Comparison of ENCODE assay signal across 16 mouse cellular contexts in the genomic region with DNA sequence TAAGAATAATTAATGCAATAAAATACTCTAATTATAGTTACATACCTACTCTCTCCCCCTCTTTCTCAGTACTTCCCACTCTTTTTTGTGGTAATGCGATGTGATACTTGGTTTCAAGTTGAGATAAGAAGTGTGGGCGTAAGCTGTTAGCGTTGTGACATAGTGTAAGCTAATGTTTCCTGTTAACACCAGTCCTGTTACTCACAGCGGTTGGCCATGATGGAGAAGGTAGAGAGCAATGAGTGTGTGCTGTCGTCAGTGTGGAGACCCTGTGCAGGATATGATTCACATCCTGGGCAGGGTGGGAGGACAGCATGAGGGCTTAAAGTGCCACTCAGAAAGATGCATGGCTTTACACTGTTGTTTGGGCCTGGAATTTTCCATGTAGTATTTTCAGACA.
DNase-seq lines count a peak whose midpoint lies in the region; ATAC-seq lines count a peak whose summit lies in the region.
"Had no signal": no experiment of that assay in that cellular context is flagged by ENCODE, and none has a peak within 500 bp of the region (broad histone marks: within the 10 kb centered on the region; RNA-seq: fewer than 3 reads in every experiment).

No protein-coding gene starts in this region.

- no peaks in the 10 kb centered on the region for H3K36me3 ChIP-seq in kidney, embryonic 15.5 days
- H3K36me3 ChIP-seq in midbrain, embryonic 11.5 days (ENCODE audit: control insufficient read depth, insufficient read depth, low read length): no peaks in the 10 kb centered on the region
- H3K36me3 ChIP-seq in hindbrain, embryonic 12.5 days: no peaks in the 10 kb centered on the region

- H3K4me1 ChIP-seq in kidney, embryonic 15.5 days: no peaks in the 10 kb centered on the region
- no peaks in the 10 kb centered on the region for H3K4me1 ChIP-seq in midbrain, embryonic 11.5 days (ENCODE audit: control insufficient read depth, insufficient read depth, low read length)
- H3K4me1 ChIP-seq in hindbrain, embryonic 12.5 days: no peaks in the 10 kb centered on the region

- peak; percentile 67; the same call in 1 of the 2 replicates for ATAC-seq in kidney, embryonic 15.5 days (replicated peaks; ENCODE audit: low FRiP score)
- ATAC-seq in activated CD4-positive, CD25-positive, alpha-beta regulatory T cell, adult 4 months: peak; percentile 97
- ATAC-seq in megakaryocyte, adult 5-6 weeks (ENCODE audit: poor library complexity, severe bottlenecking): peak; percentile 92
- no peak for ATAC-seq in midbrain, embryonic 11.5 days (ENCODE audit: low FRiP score)
- ATAC-seq in hindbrain, embryonic 12.5 days (ENCODE audit: low FRiP score): no peak

- H3K27ac ChIP-seq in kidney, embryonic 15.5 days: no peak overlapping the region
- no peak overlapping the region for H3K27ac ChIP-seq in midbrain, embryonic 11.5 days (ENCODE audit: low read depth, low read length)
- no peak overlapping the region for H3K27ac ChIP-seq in hindbrain, embryonic 12.5 days
- H3K27ac ChIP-seq: heart, adult 2 months; macrophage had no signal

- H3K9ac ChIP-seq in kidney, embryonic 15.5 days: no peak overlapping the region
- no peak overlapping the region for H3K9ac ChIP-seq in midbrain, embryonic 11.5 days (ENCODE audit: low read length)
- no peak overlapping the region for H3K9ac ChIP-seq in hindbrain, embryonic 12.5 days

- H3K9me3 ChIP-seq in kidney, embryonic 15.5 days (replicated peaks): no peaks in the 10 kb centered on the region
- H3K9me3 ChIP-seq in midbrain, embryonic 11.5 days (ENCODE audit: control insufficient read depth, low read length): no peaks in the 10 kb centered on the region
- H3K9me3 ChIP-seq in hindbrain, embryonic 12.5 days (replicated peaks): no peaks in the 10 kb centered on the region

- no peak overlapping the region for H3K4me3 ChIP-seq in kidney, embryonic 15.5 days (replicated peaks)
- no peak overlapping the region for H3K4me3 ChIP-seq in midbrain, embryonic 11.5 days (ENCODE audit: low read depth, low read length)
- H3K4me3 ChIP-seq in hindbrain, embryonic 12.5 days: no peak overlapping the region
- H3K4me3 ChIP-seq: heart, adult 2 months had no signal

- no peak for DNase-seq in kidney, postnatal 25 days
- DNase-seq in 416B (ENCODE audit: low read depth): peak; percentile 99
- DNase-seq in midbrain, embryonic 11.5 days (ENCODE audit: low spot score, missing footprints): no peak
- no peak for DNase-seq in spleen, postnatal 36 days (ENCODE audit: low spot score in 2 of 2)
- DNase-seq: adrenal gland, adult 2 months; cerebellum, adult 8-10 months; heart, adult 2 months; heart, postnatal 14 days; left cerebral cortex, postnatal 4 days; lung, adult 18-20 months; right cerebral cortex, postnatal 25 days had no signal

- no peaks in the 10 kb centered on the region for H3K27me3 ChIP-seq in kidney, embryonic 15.5 days
- no peaks in the 10 kb centered on the region for H3K27me3 ChIP-seq in midbrain, embryonic 11.5 days (ENCODE audit: control insufficient read depth, insufficient read depth, low read length)
- no peaks in the 10 kb centered on the region for H3K27me3 ChIP-seq in hindbrain, embryonic 12.5 days

- no peak overlapping the region for H3K4me2 ChIP-seq in kidney, embryonic 15.5 days
- H3K4me2 ChIP-seq in midbrain, embryonic 11.5 days: no peak overlapping the region
- H3K4me2 ChIP-seq in hindbrain, embryonic 12.5 days (replicated peaks): no peak overlapping the region

- 47% methylated on average over 5 of the region's 5 CpGs for WGBS in kidney, embryonic 15.5 days
- 82% methylated on average over 5 of the region's 5 CpGs for WGBS in midbrain, embryonic 11.5 days
- WGBS in hindbrain, embryonic 12.5 days: 84% methylated on average over 5 of the region's 5 CpGs

Comparison
In these comparisons a context has a peak if more than half of its experiments do, and no peak if none do; other contexts are left out.
1. ATAC-seq: peak in kidney, embryonic 15.5 days (single experiment), activated CD4-positive, CD25-positive, alpha-beta regulatory T cell, adult 4 months (single experiment) and megakaryocyte, adult 5-6 weeks (single experiment); none in midbrain, embryonic 11.5 days (single experiment) and hindbrain, embryonic 12.5 days (single experiment).